Mouse (Mus musculus): ENCODE results near the gene Mrpl51.

Mrpl51 gene

GRCm38 (mm10) chr6:125236782-125237181 is 45.2 kb downstream of the Mrpl51 start, which contains the start of gene Cd27:
Gene Cd27, minus strand, starts transcription at chr6:125237010.
- peak; percentile 80 for DNase-seq

- peak; percentile 67 for DNase-seq
Measured at GRCm38 (mm10) chr6:125237421-125237820, 45.8 kb downstream of the Mrpl51 start.

DNA sequence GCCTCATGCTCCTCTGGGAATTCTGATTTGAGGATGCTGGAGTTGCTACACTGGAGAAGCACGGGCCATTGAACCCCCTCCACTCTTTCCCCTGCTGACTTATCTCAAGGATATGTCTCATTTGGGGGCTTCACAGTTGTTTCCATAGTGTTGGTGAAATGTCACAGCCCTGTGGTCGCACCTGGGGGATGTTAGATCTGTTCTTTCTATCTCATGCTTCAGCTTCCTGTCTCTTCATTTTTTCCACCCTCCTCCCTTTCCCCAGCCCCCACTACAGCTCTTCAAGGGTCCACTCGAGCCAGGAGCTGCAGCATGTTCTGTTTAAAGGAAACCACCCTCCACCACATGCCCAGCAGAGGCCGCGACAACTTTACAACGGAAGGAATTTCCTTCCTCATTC is 46.8 kb downstream of the Mrpl51 start:
- peak; percentile 72 for DNase-seq

- no peak for DNase-seq
Measured at GRCm38 (mm10) chr6:125239547-125239946, 47.9 kb downstream of the Mrpl51 start.

GRCm38 (mm10) chr6:125240617-125241016 is 49.0 kb downstream of the Mrpl51 start:
- peak; percentile 42 for DNase-seq

DNA sequence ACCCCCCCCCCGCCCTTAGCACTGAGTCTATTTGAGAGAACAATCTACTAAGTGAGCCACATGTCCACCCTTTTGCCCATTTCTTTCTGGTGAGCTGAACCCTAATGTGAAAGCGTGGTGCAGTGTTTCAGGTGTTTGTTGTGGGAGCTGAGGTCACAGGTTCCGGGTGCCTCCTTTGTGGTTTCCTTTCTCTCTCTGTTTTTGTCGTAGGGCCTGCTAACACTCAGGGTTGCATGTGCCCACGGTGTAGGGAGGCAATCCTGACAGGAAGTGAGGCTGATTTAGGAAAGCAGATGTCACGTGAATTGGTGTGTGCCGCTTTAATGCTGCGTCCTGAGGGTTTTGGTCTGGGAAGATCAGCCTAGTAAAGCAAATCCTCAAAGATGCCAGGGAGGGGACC is 50.0 kb downstream of the Mrpl51 start:
- DNase-seq: peak; percentile 61

- peak; percentile 69 for DNase-seq
Measured at GRCm38 (mm10) chr6:125244551-125244950, 53.0 kb downstream of the Mrpl51 start.

All from thymus, postnatal 4 days (tissue).